Mouse (Mus musculus) olfactory bulb, adult 2 months (tissue): ENCODE results near the gene Stra6.

Experiments used
- CTCF ChIP-seq: fragments of 200-500 bp; IDR thresholded peaks from 2 replicates; pipeline ENCODE4 v1.5.1; 2012; ENCODE audit warnings: low read depth, mild to moderate bottlenecking, low read length, moderate library complexity; ENCODE audit not compliant: insufficient read depth
- POLR2A ChIP-seq: fragments of 200-500 bp; IDR thresholded peaks from 2 replicates; pipeline ENCODE4 v1.6.1; 2012; ENCODE audit warnings: mild to moderate bottlenecking, low read depth, low read length, moderate library complexity; ENCODE audit not compliant: insufficient read depth

DNA sequence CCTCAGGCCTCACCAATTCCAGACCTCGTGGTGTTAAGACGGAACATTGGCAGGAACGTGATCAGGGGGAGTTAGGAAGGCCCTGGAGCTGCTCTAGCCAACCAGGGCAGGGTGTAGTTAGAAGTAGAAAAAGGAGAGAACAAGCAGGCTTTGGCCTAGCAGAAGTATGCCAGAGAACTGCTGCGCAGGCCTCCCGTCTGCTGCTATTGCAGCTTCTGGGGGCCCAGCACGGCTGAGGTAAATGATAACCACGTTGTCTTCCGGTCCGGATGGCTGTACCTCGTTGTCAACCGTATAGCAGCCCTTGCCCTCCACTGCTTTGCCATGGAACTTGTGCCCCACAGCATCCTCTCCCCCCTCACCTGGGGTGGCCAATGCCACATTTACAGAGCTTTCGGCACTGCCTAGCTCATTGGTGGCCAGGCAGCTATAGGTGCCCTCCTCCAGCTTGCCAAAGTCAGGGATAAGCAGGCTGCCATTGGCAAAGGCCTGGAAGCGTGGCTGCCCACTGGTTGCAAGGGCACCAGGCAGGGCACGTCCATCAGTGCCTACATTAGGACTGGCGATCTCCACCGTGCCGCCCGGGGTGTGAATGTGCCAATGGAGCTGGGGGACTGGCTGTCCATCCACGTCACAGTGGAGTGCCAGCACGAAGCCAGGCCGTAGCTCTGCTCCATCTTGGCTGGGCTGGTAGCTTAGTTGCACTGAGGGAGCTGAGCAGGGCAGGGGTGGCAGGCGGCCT, 93.4 kb downstream of the Stra6 start:
- no peak for TF ChIP-seq CTCF
- no peak for TF ChIP-seq POLR2A
